Mouse (Mus musculus) cerebellum, adult 9-11 months (tissue): ENCODE data around the gene Tapbp.

Experiments
- DNase-seq: peaks from one replicate; pipeline ENCODE4 v3.0.0; 2022

The Tapbp gene

DNA sequence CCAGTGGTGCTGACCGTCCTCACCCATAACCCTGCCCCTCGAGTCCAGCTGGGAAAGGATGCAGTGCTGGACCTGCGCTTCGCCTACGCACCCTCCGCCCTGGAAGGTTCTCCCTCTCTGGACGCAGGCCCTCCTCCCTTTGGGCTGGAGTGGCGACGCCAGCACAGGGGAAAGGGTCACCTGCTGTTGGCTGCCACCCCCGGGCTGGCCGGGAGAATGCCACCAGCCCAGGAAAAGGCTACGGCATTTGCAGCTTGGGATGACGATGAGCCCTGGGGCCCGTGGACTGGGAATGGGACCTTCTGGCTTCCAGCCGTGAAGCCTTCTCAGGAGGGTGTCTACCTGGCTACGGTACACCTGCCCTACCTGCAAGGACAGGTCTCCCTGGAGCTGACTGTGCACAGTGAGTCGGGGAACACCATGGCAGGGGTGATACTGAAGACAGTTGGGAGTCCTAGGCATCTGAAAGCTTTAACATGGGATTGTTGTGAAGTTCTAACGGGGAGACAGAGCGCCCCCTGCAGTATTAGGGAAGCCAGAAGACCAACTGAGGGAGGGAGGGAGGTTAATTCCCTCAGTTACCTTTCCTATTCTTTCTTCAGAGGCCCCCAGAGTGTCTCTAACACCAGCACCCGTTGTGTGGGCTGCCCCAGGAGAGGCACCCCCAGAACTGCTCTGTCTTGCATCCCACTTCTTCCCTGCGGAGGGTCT lies 9.9 kb downstream of the Tapbp start:
- peak; percentile 51 for DNase-seq

DNA sequence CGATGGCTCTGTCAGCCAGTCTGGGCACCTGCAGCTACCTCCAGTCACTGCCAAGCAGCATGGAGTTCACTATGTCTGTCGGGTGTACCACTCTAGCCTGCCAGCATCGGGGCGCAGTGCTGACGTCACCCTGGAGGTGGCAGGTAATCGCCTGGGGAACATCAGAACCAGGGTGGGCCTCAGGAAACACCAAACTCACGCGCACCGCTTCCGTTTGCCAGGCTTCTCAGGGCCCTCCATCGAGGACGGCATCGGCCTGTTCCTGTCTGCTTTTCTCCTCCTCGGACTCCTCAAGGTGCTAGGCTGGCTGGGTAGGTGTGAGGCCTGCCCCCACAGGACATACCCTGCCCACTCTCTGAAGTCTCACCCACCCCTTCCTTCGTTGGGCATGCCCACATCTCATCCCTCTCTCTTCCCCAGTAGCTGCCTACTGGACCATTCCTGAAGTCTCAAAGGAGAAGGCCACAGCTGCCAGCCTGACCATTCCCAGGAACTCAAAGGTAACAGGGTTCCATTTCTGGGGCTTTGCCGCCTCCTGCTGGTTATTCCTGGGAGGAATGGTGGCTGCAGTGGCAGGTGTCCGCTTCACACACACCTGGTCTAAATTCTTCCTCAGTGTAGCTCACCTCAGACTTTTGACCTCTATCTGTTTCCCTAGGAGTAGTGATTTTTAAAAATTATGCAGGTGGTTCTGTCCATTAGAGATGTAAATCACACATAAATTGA lies 10.7 kb downstream of the Tapbp start:
- peak; percentile 50 for DNase-seq

DNA sequence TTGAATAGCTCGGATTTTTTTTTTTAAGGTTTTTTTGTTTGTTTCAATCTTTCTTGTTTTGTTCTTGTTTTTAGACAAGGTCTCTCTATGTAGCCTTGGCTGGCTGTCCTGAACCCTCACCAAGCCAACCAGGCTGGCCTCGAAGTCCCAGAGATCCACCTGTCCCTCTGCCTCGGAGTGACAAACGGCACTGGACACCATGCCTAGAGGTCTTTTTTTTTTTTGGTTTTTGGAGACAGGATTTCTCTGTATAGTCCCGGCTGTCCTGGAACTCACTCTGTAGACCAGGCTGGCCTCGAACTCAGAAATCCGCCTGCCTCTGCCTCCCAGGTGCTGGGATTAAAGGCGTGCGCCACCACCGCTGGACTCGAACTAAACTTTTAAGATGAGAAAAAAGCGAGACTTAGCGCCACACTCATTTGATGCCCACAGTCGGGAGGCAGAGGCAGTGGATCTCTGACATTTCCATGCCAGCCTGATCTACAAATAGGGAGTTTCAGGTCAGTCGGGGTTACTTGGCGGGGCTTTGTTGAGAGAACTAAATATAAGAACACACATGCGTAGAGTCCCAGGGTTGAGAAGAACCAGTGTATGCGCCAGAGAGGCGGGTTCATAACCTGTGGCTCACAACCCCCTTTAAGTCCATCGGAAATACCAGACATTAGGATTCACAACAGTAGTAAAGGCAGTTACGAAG lies 12.7 kb downstream of the Tapbp start:
- DNase-seq: peak; percentile 55

DNA sequence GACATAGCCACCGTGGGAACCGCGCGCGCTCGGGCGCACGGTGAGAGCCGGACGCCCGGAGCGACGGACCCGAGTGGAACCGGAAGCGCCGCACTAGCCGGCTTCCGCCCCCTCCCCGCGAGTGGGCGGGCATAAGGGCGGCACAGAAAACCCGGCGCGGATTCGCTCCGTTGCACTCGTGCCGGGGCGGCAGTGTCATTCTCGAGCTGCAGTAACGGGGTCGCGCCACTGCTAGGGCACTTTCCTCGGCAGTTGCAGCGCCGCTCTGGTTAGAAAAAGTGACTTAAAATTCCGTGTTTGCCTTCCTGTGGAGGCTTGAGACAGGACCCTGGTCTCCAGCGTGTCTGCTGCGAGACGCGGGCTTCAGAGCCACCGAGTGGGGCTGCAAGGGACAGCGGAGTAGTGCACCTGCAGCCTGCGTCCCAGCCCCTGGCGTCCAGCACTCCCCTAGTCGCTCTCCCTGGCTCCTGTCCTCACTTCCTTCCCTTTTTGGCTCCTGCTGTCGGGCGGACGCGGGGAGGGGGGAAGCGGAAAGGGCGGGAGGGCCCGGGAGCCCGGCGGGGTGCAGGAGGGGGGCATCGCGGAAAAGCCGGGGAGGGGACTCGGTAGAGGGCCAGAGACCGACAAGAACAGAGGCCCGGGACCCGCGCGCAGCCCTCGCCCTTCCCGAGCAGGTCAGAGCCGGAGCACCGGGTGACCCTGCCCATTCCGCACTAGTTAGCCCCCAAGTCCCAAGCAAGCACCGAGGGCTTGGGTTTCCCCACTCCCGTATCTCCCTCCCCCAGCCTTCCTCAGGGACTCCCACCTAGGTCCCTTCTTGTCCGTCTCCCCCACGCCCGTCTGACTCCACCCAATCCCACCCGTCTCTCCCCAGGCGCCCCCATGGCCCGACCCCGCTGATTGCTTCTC lies 13.9 kb downstream of the Tapbp start, which contains the start of gene Rgl2:
Rgl2 (plus strand) TSS at position 173 of the 909 bp plus-strand sequence.
- peak; percentile 93 for DNase-seq

DNA sequence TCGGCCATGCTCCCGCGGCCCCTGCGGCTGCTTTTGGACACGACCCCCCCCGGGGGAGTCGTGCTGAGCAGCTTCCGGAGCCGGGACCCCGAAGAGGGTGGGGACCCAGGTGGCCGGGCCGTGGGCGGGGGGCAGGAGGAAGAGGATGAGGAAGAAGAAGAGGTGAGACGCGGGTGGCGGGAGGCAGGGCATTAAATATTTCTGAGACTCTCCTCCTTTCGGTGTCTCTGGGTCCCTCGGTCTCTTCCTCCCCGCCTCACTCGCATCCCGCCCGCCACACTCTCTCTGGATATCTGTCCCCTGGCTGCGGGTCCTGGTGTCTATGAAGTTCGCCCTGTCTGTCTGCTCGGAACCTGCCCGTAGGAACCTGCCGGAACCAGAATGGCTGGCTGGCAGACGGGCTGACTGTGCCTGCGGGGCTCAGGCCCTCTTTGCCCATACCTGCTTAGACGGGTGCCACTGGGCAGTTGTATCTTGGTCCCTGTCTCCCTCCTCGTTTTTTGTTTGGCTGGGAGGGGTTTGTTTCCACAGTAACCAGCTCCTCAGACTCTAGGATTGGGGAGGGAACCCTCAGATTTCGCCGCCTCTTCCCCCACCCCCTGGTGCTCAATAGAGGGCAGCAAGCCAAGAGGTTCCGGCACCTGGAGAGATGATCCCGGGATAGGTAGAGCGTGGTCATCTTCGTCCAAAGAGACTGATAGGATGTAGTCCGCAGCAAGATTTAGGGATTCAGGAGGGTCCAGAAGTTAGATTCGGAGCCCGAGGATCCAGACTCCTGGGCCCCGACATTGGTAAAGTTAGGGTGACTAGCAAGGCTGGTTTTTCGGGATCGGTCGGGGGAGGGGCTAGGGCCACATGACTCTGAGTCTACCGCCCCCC lies 14.8 kb downstream of the Tapbp start:
- peak; percentile 81 for DNase-seq

DNA sequence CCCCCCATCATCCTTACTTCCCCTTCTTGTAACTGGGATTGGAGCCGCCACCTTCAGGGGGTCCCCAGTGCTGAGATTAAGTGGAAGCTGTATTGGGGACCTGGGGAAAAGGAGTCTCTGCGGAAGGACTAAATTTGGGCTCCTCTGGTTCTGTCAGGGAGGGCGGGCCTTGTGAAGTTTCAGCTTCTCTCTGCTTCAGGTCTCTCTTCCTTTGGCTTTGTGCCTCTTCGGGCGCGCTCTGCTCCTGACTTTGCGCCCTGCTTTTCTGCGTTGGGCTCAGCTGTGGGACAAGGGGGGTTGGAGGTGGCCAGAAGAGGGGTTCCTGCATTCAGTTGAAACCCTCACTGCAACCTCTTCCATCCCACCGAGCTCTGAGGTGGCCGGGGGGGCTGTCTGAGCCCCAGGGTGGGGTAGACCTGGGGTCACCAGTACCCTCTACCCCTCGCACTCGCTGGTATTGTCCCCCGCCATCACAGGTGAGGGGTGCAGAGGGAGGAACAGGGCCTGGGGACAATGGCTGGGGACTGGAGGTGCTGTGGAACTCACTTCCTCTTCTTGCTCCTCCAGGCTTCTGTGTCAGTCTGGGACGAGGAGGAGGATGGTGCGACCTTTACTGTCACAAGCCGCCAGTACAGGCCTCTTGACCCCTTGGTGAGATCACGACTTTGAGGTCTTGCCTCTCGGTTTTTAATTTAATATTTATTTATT lies 15.6 kb downstream of the Tapbp start:
- DNase-seq: peak; percentile 72

DNA sequence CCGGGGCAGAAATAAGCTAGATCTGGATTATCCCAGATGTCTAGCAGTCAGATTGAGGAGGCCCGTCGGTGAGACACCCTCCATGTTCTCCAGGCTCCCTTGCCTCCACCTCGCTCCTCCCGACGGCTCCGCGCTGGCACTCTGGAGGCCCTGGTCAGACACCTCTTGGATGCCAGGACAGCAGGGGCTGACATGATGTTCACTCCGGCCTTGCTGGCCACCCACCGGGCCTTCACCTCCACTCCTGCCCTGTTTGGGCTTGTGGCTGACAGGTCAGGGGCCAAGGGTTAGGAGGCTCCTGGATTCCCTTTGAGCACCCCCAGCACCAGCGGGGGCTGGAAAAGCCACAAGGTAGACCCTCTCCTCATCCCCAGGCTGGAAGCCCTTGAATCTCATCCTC lies 16.2 kb downstream of the Tapbp start:
- peak; percentile 60 for DNase-seq

DNA sequence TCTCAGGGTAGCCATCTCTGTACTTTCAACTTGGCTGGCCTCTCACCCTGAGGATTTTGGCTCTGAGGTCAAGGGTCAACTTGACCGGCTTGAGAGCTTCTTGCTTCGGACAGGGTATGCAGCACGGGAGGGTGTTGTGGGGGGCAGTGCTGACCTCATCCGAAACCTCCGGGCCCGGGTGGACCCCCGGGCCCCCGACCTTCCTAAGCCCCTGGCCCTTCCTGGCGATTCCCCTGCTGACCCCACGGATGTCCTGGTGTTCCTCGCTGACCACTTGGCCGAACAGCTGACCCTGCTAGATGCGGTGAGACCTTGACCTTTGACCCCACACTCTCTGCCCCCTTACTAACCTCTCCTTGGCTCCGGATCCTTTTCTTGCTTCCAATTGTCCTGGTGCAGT lies 16.7 kb downstream of the Tapbp start:
- DNase-seq: no peak

DNA sequence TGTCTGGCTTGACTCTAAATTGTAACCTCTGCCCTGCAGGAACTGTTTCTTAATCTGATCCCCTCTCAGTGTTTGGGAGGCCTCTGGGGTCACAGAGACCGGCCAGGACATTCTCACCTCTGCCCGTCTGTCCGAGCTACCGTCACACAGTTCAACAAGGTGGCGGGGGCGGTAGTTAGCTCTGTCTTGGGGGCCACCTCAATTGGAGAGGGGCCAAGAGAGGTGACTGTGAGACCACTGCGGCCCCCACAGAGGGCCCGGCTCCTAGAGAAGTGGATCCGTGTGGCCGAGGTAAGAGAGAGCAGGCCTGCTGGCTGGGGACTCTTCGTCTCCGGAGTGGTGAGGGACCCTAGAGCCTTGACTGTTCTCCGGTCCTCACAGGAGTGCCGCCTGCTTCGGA lies 17.3 kb downstream of the Tapbp start:
- DNase-seq: no peak

DNA sequence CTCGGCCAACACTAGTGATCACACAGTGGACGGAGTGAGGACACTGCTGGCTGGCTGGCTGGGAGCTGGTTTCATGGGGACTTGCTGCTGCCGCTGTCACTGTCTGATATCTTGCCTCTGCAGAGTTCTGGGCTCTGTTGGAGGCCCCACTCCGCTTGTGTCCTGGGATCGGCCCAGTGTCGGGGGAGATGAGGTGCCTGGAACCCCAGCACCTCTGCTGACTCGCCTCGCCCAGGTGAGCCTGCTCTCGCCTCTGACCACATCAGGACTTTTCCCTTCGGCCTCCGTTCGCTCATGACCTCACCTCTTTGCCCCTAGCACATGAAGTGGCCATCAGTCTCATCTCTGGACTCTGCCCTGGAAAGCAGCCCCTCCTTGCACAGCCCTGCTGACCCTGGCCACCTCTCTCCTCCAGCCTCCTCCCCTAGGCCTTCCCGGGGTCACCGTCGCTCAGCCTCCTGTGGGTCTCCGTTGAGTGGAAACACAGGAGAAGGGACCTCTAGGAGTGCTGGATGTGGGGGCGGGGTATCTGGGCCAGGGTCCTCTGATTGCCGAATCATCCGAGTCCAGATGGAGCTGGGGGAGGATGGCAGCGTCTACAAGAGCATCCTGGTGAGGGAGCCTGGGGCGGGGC lies 19.8 kb downstream of the Tapbp start:
- DNase-seq: no peak

DNA sequence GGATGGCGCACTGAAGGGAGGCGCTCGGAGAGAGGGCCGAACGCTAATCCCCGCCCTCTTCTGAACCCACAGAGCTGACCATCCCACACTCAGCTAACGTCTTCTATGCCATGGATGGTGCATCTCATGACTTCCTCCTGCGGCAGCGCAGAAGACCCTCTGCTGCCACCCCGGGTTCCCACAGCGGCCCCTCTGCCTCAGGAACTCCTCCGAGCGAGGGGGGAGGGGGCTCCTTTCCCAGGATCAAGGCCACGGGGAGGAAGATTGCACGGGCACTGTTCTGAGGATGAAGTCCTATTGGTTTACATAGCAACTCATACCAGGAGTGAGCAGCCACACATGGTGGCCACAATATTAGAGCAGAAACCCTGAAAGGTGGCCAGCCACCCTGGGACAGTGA lies 21.3 kb downstream of the Tapbp start:
- no peak for DNase-seq

DNA sequence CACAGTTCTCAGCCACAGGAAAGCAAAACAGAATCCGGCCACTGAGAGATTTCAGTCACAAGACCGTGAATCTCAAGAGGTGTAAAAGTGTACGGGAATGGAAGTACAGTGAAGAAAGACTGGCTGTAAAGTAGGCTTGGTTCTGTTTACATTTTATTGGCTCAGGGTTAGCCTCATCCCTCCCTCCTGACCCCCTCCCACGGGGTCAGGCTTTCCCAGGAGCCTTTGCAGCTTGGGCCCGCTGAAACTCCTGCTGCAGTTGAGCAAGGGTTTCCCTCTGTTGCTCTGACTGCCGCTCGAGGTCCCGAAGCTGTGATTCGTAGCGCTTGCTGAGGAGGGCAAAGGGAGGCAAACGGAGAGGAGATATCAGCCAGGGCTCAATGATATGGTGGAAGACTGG lies 23.1 kb downstream of the Tapbp start:
- DNase-seq: no peak

DNA sequence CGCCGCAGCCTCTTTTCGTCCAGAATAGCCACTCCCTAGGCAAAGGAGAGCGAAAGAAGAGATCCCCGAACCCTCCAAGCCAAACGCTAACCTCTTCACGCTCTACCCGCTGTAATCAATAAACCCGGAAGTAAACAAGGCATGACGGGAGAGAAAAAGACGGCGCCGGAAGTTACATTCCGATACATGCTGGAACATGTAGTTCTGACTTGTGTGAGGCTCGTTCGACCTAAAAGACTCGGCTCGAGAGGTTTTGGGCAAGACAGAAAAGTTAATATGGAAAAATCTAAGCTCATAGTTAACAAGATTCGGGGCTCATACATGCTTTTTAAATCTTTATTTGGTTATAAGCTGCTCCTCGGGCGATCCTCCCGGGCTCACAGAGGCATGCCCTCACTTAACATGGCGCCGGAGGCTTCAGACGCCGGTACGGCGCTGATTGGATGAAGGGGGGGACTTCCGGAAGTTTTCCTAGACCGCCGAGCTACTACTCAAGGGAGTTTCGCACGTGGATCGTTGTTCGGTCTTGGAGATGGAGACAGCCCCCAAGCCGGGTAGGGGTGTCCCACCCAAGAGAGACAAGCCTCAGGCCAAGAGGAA lies 24.6 kb downstream of the Tapbp start, which contains the start of the genes Pfdn6 and Wdr46:
Pfdn6 (minus strand) TSS at position 138 of the 600 bp plus-strand sequence.
Wdr46 (plus strand) TSS at position 455 of the 600 bp plus-strand sequence.
- DNase-seq: peak; percentile 87

DNA sequence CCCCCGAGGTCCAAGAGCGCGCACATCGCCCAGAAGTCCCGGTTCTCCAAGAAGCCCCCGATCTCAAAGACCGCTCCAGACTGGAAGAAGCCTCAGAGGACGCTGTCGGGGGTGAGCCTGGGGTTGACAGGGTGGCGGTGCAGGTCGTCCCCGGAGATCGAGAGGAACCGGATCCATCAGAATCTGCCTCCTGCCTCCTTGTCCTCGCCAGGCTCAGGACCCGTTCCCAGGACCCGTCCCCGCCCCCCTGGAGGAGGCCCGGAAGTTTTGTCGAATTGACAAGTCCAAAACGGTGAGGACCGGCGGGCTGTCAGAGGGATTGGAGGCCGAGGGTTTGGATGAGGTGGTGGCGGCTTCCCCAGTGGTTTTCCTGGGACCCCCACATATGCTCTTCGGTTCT lies 25.3 kb downstream of the Tapbp start:
- no peak for DNase-seq

DNA sequence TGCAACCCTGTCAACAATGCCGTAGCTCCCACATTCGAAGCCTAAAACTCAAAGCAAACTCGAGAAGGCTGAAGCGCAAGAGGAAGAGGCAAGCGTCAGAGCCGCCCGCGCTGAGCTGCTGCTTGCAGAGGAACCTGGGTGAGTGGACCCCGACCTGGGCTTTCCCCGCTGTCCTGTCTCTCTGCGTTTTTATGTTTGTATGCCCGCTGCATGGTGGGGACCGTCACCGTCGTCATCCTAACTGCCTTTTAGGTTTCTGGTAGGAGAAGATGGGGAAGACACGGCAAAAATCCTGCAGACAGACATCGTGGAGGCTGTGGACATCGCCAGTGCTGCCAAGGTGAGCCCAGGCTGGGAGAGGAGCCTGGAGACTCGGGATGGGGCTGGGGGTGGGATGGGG lies 25.7 kb downstream of the Tapbp start:
- DNase-seq: no peak

DNA sequence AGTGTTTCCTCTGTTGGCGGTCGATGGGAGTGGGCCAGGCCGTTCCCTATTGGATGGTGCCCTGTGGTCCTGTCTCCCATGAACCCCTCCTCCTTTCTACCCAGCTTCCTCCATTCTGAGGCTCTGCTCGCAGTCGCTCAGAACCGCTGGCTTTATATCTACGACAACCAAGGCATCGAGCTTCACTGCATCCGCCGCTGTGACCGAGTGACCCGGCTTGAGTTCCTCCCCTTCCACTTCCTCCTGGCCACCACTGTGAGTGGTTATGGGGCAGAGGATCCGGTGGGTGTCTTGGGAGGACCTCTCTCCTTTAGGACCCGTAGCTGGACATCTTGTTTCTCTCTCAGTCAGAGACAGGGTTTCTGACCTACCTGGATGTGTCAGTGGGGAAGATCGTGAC lies 27.8 kb downstream of the Tapbp start:
- no peak for DNase-seq

DNA sequence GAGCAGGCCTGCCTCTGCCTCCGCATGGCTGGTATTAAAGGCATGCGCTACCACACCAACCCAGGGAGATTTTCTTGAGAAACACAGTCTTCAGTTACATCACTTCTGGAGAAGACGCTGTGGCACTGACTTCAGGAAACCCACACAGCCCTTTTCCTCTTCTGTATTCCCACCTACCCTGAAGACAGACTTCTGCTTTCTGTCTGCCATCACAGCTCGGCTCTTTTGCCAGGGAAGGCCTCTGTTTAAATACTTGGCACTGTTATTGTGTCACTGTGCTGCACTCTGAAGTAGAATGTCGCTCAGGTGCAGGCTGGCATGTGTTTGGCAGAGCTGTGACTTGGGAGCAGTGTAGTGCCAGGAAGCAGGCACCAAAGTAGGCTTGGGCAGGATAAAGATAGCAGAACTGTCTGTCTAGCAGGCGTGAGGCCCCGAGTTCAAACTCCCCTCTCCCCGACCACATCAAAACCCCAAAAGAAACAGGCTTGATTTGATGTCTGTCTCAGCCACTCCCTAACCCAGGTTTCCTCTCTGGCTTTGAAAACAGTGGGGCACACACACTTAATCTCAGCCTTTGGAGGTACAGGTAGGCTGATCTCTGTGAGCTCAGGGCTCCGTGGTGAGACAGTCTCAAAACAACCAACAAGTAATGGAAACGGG lies 31.9 kb downstream of the Tapbp start:
- no peak for DNase-seq

DNA sequence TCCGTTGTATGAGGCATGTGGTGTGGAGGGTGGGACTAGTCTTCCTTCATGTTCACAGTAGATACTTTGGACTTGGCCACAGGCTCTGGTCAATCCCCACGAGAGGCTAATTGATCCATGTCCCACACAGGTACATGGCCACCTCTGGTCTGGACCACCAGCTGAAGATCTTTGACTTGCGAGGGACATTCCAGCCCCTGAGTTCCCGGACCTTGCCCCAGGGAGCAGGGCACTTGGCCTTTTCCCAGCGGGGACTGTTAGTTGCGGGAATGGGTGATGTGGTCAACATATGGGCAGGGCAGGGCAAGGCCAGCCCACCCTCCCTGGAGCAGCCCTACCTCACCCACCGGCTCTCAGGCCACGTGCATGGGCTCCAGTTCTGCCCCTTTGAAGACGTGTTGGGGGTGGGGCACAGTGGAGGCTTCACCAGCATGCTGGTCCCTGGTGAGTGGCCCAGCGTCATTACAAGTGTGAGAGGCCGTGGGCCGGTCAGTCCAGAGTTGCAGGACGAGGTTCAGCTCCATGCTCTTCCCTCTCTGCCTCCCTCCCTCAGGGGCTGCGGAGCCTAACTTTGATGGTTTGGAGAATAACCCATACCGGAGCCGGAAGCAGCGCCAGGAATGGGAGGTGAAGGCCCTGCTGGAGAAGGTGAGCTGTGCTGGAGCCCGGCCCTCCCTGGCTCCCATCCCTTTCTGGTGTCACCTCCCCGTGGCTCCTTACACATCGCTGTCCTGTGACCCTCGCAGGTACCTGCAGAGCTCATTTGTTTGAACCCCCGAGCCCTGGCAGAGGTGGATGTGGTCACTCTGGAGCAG lies 32.6 kb downstream of the Tapbp start:
- no peak for DNase-seq
